ENCODE assay signal across 8 mouse cellular contexts in the genomic region with DNA sequence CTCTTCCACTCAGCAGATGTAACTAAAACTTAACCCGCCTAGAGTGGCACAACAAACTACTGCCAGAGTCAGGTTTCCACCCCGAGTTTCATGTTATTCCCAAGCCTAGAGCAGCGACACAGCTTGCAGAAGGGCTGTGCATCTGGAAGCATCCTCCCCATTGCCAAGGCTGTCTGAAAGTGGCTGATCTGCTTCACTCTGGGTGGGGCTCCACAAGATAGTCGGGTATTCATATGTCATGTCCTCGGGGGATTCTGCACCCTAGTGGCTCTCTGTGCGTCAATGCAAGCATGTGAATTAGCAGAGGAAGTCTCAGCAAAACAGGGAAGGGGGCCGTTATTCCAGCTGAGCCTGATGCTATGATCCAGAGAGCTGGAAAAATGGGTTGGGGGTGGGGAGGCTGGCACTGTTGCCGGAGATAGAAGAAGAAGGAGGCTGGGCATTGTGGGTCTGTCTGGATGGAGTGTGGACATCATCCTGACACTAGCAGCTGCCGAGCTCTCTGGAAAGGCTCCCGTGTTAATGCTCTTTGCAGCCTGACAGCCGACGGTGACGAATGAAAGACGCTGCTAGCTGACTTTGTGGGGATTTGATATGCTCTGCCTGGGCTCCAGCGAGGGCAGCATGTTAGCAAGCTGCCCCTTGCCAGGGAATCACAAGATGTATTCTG.
DNase-seq lines count a peak whose midpoint lies in the region; ATAC-seq lines count a peak whose summit lies in the region.

No protein-coding gene starts in this region.

- peak overlapping the region; percentile 27 for H3K4me2 ChIP-seq in embryonic facial prominence, embryonic 13.5 days
- peak overlapping the region; percentile 42 for H3K4me2 ChIP-seq in hindbrain, embryonic 15.5 days
- H3K4me2 ChIP-seq in midbrain, embryonic 14.5 days (ENCODE audit: low read length) = peak overlapping the region; percentile 47

- no peaks in the 10 kb centered on the region for H3K36me3 ChIP-seq in embryonic facial prominence, embryonic 13.5 days
- no peaks in the 10 kb centered on the region for H3K36me3 ChIP-seq in hindbrain, embryonic 15.5 days
- H3K36me3 ChIP-seq in midbrain, embryonic 14.5 days (ENCODE audit: control insufficient read depth, insufficient read depth, low read length) = no peaks in the 10 kb centered on the region

- H3K4me1 ChIP-seq in embryonic facial prominence, embryonic 13.5 days = peaks cover 30% of the 10 kb centered on the region
- H3K4me1 ChIP-seq in hindbrain, embryonic 15.5 days (replicated peaks) = peaks cover 24% of the 10 kb centered on the region
- H3K4me1 ChIP-seq in midbrain, embryonic 14.5 days (ENCODE audit: control insufficient read depth, insufficient read depth, low read length) = peaks cover 12% of the 10 kb centered on the region; the same call in 1 of the 2 replicates

- WGBS in embryonic facial prominence, embryonic 13.5 days = 27% methylated on average over 15 of the region's 15 CpGs
- WGBS in hindbrain, embryonic 15.5 days = 20% methylated on average over 15 of the region's 15 CpGs
- WGBS in midbrain, embryonic 14.5 days = 15% methylated on average over 15 of the region's 15 CpGs

- DNase-seq in heart, adult 11 months = peak; percentile 93
- DNase-seq in heart, postnatal 25 days (ENCODE audit: low spot score) = no peak
- DNase-seq in midbrain, embryonic 14.5 days = peak; percentile 70
- no peak for DNase-seq in spleen, postnatal 10 days (ENCODE audit: low spot score in 2 of 2)
- DNase-seq in spleen, postnatal 14 days (ENCODE audit: low spot score in 2 of 2) = no peak
- DNase-seq in thymus, postnatal 10 days (ENCODE audit: low spot score in 2 of 2) = no peak

- no peaks in the 10 kb centered on the region for H3K27me3 ChIP-seq in embryonic facial prominence, embryonic 13.5 days
- 0 out of 2 replicates have a peak, but pooled peaks cover 4% of the 10 kb centered on the region for H3K27me3 ChIP-seq in hindbrain, embryonic 15.5 days
- H3K27me3 ChIP-seq in midbrain, embryonic 14.5 days (ENCODE audit: control insufficient read depth, insufficient read depth, low read length) = no peaks in the 10 kb centered on the region

- no peak overlapping the region for H3K27ac ChIP-seq in embryonic facial prominence, embryonic 13.5 days
- H3K27ac ChIP-seq in hindbrain, embryonic 15.5 days (replicated peaks) = peak overlapping the region; percentile 23
- 0 out of 2 replicates have a peak overlapping the region, but pooled peaks have one; percentile 9 for H3K27ac ChIP-seq in midbrain, embryonic 14.5 days (replicated peaks; ENCODE audit: low read depth, low read length)

- no peaks in the 10 kb centered on the region for H3K9me3 ChIP-seq in embryonic facial prominence, embryonic 13.5 days
- no peaks in the 10 kb centered on the region for H3K9me3 ChIP-seq in hindbrain, embryonic 15.5 days
- no peaks in the 10 kb centered on the region for H3K9me3 ChIP-seq in midbrain, embryonic 14.5 days (ENCODE audit: control insufficient read depth, low read length)

- intact Hi-C loops in heart, postnatal 25 days (cut with DNase I) = no loop called here

- no peak overlapping the region for H3K4me3 ChIP-seq in embryonic facial prominence, embryonic 13.5 days
- H3K4me3 ChIP-seq in hindbrain, embryonic 15.5 days = peak overlapping the region; percentile 5; the same call in 1 of the 2 replicates
- H3K4me3 ChIP-seq in midbrain, embryonic 14.5 days (replicated peaks; ENCODE audit: low read depth, low read length) = 0 out of 2 replicates have a peak overlapping the region, but pooled peaks have one; percentile 8

- no peak for ATAC-seq in embryonic facial prominence, embryonic 13.5 days (ENCODE audit: insufficient number of reproducible peaks, insufficient read depth, low FRiP score, low TSS enrichment, low read depth)
- peak; percentile 68 for ATAC-seq in hindbrain, embryonic 15.5 days (ENCODE audit: low FRiP score, low read depth)
- ATAC-seq in midbrain, embryonic 14.5 days (ENCODE audit: low FRiP score, low TSS enrichment) = peak; percentile 43

- no peak overlapping the region for H3K9ac ChIP-seq in embryonic facial prominence, embryonic 13.5 days
- peak overlapping the region; percentile 27 for H3K9ac ChIP-seq in hindbrain, embryonic 15.5 days
- peak overlapping the region; percentile 39; the same call in 1 of the 2 replicates for H3K9ac ChIP-seq in midbrain, embryonic 14.5 days (replicated peaks; ENCODE audit: low read length)

Comparison
In these comparisons a context has a peak if more than half of its experiments do, and no peak if none do; other contexts are left out.
1. DNase-seq: peak in heart, adult 11 months (single experiment) and midbrain, embryonic 14.5 days (single experiment); none in heart, postnatal 25 days (single experiment), spleen, postnatal 10 days (0 of 2), spleen, postnatal 14 days (0 of 2) and thymus, postnatal 10 days (0 of 2).
2. Peak in every context shown above with its lines, with median percentiles within 50 percentile points of each other: H3K4me2 ChIP-seq.